Mouse (Mus musculus) heart, postnatal 0 days (tissue): ENCODE measurements at regions not wholly inside any gene's neighbourhood (a gene's known extent, or its start where the extent isn't known, plus 50 kb on each side); places are given as distances from the start of the nearest gene placed in this dataset.

Source experiments
- ATAC-seq: fragments of 200-750 bp; cut with Nextera tagmentation; 2 replicates; pipeline ENCODE4 v1.8.0; 2017; ENCODE audit warnings: low read depth, moderate number of reproducible peaks, moderate library complexity; ENCODE audit not compliant: insufficient read depth
- DNase-seq: peaks from one replicate; pipeline ENCODE4 v3.0.0-alpha.2; 2016; ENCODE audit warnings: low spot score
- H3K27ac ChIP-seq: fragments of 300-500 bp; sonication (generic); 2 replicates; pipeline ENCODE4 v1.5.1; 2014; ENCODE audit warnings: low read depth, mild to moderate bottlenecking
- H3K27me3 ChIP-seq: fragments of 300-500 bp; sonication (generic); 2 replicates; pipeline ENCODE4 v1.6.1; 2014; ENCODE audit warnings: low read length, mixed read lengths; ENCODE audit not compliant: control insufficient read depth, insufficient read depth
- H3K36me3 ChIP-seq: fragments of 300-500 bp; sonication (generic); replicated peaks from 2 replicates; pipeline ENCODE4 v1.6.1; 2014; ENCODE audit warnings: low read length, mixed read lengths; ENCODE audit not compliant: control insufficient read depth, insufficient read depth
- H3K4me1 ChIP-seq: fragments of 300-500 bp; sonication (generic); 2 replicates; pipeline ENCODE4 v1.6.1; 2014; ENCODE audit warnings: antibody characterized with exemption; ENCODE audit not compliant: control insufficient read depth, insufficient read depth
- H3K4me2 ChIP-seq: fragments of 300-500 bp; sonication (generic); 2 replicates; pipeline ENCODE4 v1.6.1; 2014; ENCODE audit warnings: low read depth, mild to moderate bottlenecking, low read length, moderate library complexity
- H3K4me3 ChIP-seq: fragments of 300-500 bp; sonication (generic); 2 replicates; pipeline ENCODE4 v1.5.1; 2014; ENCODE audit warnings: low read depth, low read length
- H3K9ac ChIP-seq: fragments of 300-500 bp; sonication (generic); replicated peaks from 2 replicates; pipeline ENCODE4 v1.6.1; 2014; ENCODE audit warnings: low read depth, low read length, mixed read lengths
- H3K9me3 ChIP-seq: fragments of 300-500 bp; sonication (generic); replicated peaks from 2 replicates; pipeline ENCODE4 v1.6.1; 2016; ENCODE audit warnings: low read length; ENCODE audit not compliant: control insufficient read depth
- CTCF ChIP-seq: IDR thresholded peaks from 2 replicates; pipeline ENCODE4 v1.5.1; 2016; ENCODE audit warnings: antibody characterized with exemption, control low read depth, low read depth
- EP300 ChIP-seq: IDR thresholded peaks from 2 replicates; pipeline ENCODE4 v1.6.1; 2016; ENCODE audit warnings: antibody characterized with exemption, low read depth
- WGBS: fragments of 180-500 bp; shearing (Covaris S2); extraction: QIAGEN DNeasy Blood & Tissue Kit; methylation state at CpG from one replicate; pipeline ENCODE4 v1.1.7; 2014; 5-methylcytosine and 5-hydroxymethylcytosine counted together

DNA sequence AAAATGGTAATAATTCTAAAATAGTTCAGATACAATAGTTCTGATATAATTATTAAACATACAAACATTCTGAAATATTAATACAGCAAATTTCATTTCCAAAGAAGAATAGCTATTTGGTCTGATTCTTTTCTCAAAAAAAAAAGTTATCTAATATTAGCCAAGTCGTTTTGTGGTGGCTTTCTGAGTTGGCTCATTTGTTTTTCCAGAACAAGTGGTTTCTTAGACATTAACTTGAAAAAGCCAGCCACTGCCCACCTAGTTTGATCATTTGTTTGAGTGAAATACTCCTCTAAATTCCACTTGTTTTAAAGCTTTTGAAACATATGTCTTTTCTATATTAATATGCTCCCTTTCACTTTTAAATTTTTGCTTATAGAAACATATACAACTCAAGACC, 227.6 kb downstream of the Ptprc start:
- no peak overlapping the region for H3K9ac ChIP-seq
- DNase-seq (no peak), ATAC-seq (no peak)
- no peak overlapping the region for H3K4me2 ChIP-seq
- no peaks in the 10 kb centered on the region for H3K9me3 ChIP-seq
- H3K4me1 ChIP-seq, result no peaks in the 10 kb centered on the region
- no peaks in the 10 kb centered on the region for H3K27me3 ChIP-seq
- TF ChIP-seq EP300, result no peak
- TF ChIP-seq CTCF, result no peak
- WGBS, result 49% methylated on average over 1 of the region's 1 CpGs
- no peak overlapping the region for H3K4me3 ChIP-seq
- peaks cover 18% of the 10 kb centered on the region for H3K36me3 ChIP-seq
- no peak overlapping the region for H3K27ac ChIP-seq

DNA sequence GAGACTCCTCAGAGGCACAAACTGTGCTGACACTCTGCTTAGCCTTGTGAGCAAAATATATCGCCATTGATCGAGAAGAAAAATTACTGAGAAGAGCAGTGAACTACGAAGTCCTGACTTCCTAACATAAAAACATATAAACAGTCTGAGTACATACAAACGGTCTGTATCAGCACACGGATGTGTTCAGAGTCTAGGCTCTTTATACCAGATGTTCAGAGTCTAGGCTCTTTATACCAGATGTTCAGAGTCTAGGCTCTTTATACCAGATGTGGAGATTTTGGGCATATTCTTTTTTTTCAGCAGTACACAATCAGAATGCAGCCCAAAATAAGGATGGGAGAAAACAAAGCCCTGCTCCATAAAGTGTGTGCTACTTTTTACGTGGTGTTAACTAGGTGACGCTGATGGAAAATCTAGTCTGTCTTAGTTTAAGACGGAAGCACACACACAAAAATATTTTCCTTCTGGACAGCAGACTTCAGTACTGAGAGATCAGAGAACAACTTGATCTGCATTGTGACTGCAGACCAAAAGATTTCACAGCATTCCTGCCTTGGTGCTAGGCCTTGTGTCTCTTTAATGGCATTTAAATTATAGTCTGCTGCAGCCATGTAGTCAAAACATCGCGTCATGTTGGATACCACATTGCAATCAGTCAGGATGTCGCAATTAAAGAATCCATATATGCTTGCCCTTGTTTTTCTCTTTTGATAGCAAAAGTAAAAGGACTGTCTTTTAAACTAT, 233.6 kb downstream of the Ptprc start:
- TF ChIP-seq CTCF, result no peak
- no peak for TF ChIP-seq EP300
- DNase-seq, result no peak
- H3K4me3 ChIP-seq, result no peak overlapping the region
- H3K4me1 ChIP-seq, result no peaks in the 10 kb centered on the region
- no peaks in the 10 kb centered on the region for H3K27me3 ChIP-seq
- no peak overlapping the region for H3K9ac ChIP-seq
- peaks cover 12% of the 10 kb centered on the region; the same call in 1 of the 2 replicates for H3K36me3 ChIP-seq
- no peak for ATAC-seq
- no peak overlapping the region for H3K27ac ChIP-seq
- 86% methylated on average over 11 of the region's 11 CpGs for WGBS
- H3K9me3 ChIP-seq, result no peaks in the 10 kb centered on the region
- H3K4me2 ChIP-seq, result no peak overlapping the region

DNA sequence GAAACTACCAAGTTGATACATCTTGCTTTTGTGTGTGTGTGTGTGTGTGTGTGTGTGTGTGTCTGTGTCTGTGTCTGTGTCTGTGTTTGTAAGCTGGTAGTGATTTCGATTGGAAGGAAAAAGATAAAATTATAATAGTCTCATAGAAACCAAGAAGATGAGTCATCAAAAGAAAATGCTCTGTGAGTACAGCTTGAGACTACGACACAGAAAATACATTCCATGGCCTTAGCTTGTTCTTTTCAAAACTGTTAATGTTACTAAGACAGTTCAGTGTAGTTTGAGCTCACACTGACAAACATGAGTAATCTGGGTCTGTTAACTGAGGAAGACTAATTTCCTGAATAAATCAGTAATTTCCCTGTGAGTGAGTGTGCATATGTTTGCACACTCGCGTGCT, 239.8 kb downstream of the Ptprc start:
- Histone ChIP-seq H3K27ac (no peak overlapping the region; the same call in 1 of the 2 replicates), H3K27me3 (no peaks in the 10 kb centered on the region), H3K36me3 (peaks cover 25% of the 10 kb centered on the region), H3K4me1 (no peaks in the 10 kb centered on the region), H3K9ac (no peak overlapping the region), H3K4me3 (no peak overlapping the region), H3K9me3 (no peaks in the 10 kb centered on the region), H3K4me2 (no peak overlapping the region)
- no peak for DNase-seq
- TF ChIP-seq EP300, result no peak
- TF ChIP-seq CTCF, result no peak
- ATAC-seq, result no peak
- 69% methylated on average over 4 of the region's 4 CpGs for WGBS

DNA sequence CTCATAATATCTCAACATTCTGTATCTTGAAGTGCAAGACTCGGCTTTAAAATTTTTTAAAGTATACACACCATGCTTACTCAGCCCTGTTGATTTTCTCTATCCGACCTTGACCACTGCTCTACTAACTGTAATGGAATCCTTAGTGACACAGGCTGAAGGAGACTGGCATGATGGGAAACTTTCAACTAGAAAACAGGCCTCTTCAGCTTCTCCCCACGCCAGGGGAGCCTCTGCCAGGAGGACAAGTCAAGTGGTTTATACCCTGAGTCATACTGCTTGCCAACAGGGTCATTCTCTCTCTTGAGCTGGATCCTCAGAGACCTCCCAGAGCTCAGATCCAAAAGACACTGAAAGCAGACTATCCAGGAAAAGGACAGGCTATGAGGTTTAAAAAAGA, 245.7 kb downstream of the Ptprc start:
- H3K9me3 ChIP-seq, result no peaks in the 10 kb centered on the region
- H3K36me3 ChIP-seq, result peaks cover 21% of the 10 kb centered on the region
- peak; percentile 33 for DNase-seq
- peak; percentile 30; the same call in 1 of the 2 replicates for ATAC-seq
- TF ChIP-seq EP300 (no peak), CTCF (no peak)
- H3K9ac ChIP-seq, result no peak overlapping the region
- peaks cover 27% of the 10 kb centered on the region for H3K4me1 ChIP-seq
- H3K27me3 ChIP-seq, result no peaks in the 10 kb centered on the region
- no peak overlapping the region for H3K4me3 ChIP-seq
- H3K4me2 ChIP-seq, result no peak overlapping the region
- peak overlapping the region; percentile 1; the same call in 1 of the 2 replicates for H3K27ac ChIP-seq
- 49% methylated on average over 3 of the region's 3 CpGs for WGBS

DNA sequence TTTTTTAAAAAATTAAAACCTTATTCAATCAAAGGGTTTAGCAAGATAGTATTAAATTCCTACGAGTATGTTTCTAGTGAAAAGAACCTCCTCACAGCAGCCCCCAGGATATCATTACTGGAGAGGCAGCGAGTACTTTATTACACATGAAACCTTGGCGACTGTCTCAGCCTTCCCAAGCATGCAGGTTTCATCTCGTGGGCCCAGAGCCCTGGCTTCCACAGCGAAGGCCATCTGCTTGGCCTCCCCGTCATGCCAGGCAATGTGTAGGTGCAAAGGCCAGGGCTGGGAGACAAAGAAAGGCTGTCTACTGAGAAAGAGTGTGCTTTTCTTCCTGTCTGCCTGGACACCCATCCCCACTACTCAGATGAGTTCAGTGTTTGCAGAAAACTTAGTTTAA, 247.0 kb downstream of the Ptprc start:
- peak overlapping the region; percentile 49 for H3K4me2 ChIP-seq
- TF ChIP-seq EP300 (no peak), CTCF (no peak)
- WGBS, result 48% methylated on average over 6 of the region's 6 CpGs

DNA sequence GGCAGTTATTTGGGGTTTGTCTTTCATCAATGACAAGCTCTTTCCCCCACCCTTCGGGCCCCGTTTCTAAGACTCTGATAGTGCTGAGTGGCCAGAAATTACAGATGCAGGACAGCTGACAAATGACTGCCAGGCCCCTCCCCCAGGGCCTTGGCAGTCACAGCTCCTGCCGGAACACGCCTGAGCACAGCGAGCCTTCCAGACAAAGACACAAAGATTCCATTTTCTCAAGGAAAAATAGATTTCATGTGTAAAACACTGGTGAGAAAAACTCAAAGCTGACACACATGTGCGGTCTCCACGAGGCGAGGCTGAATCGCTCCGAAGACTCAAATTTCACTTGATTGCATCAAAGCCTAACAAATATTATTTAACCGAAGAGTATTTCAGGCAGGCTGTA, 247.6 kb downstream of the Ptprc start:
- Histone ChIP-seq H3K36me3 (peaks cover 17% of the 10 kb centered on the region), H3K4me2 (peak overlapping the region; percentile 49), H3K9me3 (no peaks in the 10 kb centered on the region), H3K9ac (0 out of 2 replicates have a peak overlapping the region, but pooled peaks have one; percentile 2), H3K27me3 (no peaks in the 10 kb centered on the region), H3K27ac (peak overlapping the region; percentile 61), H3K4me1 (peaks cover 27% of the 10 kb centered on the region), H3K4me3 (peak overlapping the region; percentile 1; the same call in 1 of the 2 replicates)
- peak; percentile 73 for DNase-seq
- peak; percentile 72 for ATAC-seq
- WGBS, result 30% methylated on average over 11 of the region's 11 CpGs
- no peak for TF ChIP-seq EP300
- no peak for TF ChIP-seq CTCF

More for the DNA sequence above, 247.0 kb downstream of the Ptprc start:
- Histone ChIP-seq H3K36me3 (peaks cover 17% of the 10 kb centered on the region), H3K9me3 (no peaks in the 10 kb centered on the region), H3K4me3 (no peak overlapping the region), H3K27ac (peak overlapping the region; percentile 61), H3K9ac (0 out of 2 replicates have a peak overlapping the region, but pooled peaks have one; percentile 2), H3K4me1 (peaks cover 27% of the 10 kb centered on the region), H3K27me3 (no peaks in the 10 kb centered on the region)
- ATAC-seq, result no peak
- DNase-seq, result no peak
